Mouse (Mus musculus) heart, adult 2 months (tissue): Measurements from ENCODE around the gene Ppt1.

Source experiments
- CTCF ChIP-seq: fragments of 200-600 bp; IDR thresholded peaks from 2 replicates; pipeline ENCODE4 v1.8.1; 2022; ENCODE audit warnings: antibody characterized with exemption, mild to moderate bottlenecking, moderate library complexity
- POLR2A ChIP-seq: fragments of 200-500 bp; IDR thresholded peaks from 2 replicates; pipeline ENCODE4 v1.6.1; 2011; ENCODE audit warnings: mild to moderate bottlenecking, low read depth, low read length, control low read depth; ENCODE audit not compliant: insufficient read depth

DNA sequence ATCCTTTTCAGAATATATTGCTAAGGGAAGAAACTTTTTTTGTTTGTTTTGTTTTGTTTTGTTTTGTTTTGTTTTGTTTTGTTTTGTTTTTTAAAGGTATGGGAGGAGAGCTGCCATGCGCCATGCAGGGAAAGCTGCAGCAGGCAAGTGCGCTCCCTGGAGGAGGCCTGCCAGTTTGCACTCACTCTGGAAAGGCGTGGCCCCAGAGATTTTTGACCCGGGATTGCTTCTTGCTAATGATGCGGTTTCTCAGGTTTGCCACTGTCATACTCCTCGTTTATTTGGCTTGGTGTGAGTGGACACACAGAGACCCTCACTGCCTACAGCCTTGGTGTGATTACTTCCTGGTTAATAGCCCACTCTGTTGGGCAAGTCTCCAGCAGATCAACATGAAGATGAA, 66.1 kb downstream of the Ppt1 start:
- peak; percentile 64 for TF ChIP-seq CTCF
- no peak for TF ChIP-seq POLR2A
